Mouse (Mus musculus) left cerebral cortex, adult 18-20 months (tissue): Measurements from ENCODE around the gene Sprr4. TPM values are rescaled to one million over a fixed set of nuclear protein-coding genes. Genes with fewer than 3 reads are reported as not detected.
"Not testable (repeated sequence)": the region's sequence is repeated elsewhere in the genome, so short reads cannot be mapped to it uniquely, and the experiment has no call there.

Experiments
- DNase-seq, 2 experiments: peaks; one replicate each; pipeline ENCODE4 v3.0.0; 2021 to 2022; ENCODE audit warnings: low spot score in 2 of 2, mixed read lengths in 1 of 2
- long read RNA-seq, 2 experiments: library from polyadenylated mRNA; stranded (forward); transcript quantifications; one replicate each; pipeline ENCODE4 v2.0.0; 2021
- total RNA-seq, 2 experiments: library from RNA; stranded (reverse); gene quantifications; 2 replicates each; pipeline ENCODE4 v1.2.3; 2021

The Sprr4 gene
- not detected for total RNA-seq
- long read RNA-seq, experiment 1, result 0 reads
- long read RNA-seq, experiment 2, result 0 reads

DNA sequence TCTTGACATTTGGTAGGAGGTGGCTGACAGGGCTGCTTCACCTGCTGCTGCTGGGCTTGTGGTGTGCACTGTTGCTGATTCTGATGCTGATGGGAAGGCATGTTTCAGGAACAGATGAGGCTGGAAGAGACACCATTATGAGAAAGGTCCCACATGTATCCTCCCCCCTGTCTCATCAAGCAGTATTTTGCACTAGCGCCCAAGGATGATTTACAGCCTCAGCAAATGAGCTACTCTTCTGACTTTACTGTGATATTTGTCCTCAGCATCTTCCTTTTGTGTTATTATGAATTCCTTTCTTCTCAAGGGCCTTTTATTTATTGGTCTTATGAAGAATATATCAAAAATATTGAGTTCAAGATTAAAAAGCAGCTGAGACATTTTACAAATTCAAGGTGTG, at the start of gene Sprr4:
TSS of gene Sprr4 (minus strand) at position 101 of the 400 bp plus-strand sequence.
- no peak for DNase-seq

- DNase-seq, result no peak
Observed at GRCm38 (mm10) chr3:92534411-92534810, 34.1 kb upstream of the Sprr4 start, which contains the start of gene 2310046K23Rik. TSS of gene 2310046K23Rik (minus strand) at chr3:92534511.

- DNase-seq, result peak in 1 of 2 experiments; percentile 7
Observed at GRCm38 (mm10) chr3:92512325-92512724, 12.0 kb upstream of the Sprr4 start.

- DNase-seq, result peak; percentile 22 to 28
Observed at GRCm38 (mm10) chr3:92510786-92511185, 10.5 kb upstream of the Sprr4 start.

GRCm38 (mm10) chr3:92508185-92508584, 7.9 kb upstream of the Sprr4 start:
- DNase-seq, result no peak

- DNase-seq, result no peak
Observed at GRCm38 (mm10) chr3:92503528-92503927, 3.2 kb upstream of the Sprr4 start.

- DNase-seq, result not testable (repeated sequence)
Observed at GRCm38 (mm10) chr3:92490262-92490661, 10.0 kb downstream of the Sprr4 start.

- no peak for DNase-seq
Observed at GRCm38 (mm10) chr3:92486307-92486706, 14.0 kb downstream of the Sprr4 start.

DNA sequence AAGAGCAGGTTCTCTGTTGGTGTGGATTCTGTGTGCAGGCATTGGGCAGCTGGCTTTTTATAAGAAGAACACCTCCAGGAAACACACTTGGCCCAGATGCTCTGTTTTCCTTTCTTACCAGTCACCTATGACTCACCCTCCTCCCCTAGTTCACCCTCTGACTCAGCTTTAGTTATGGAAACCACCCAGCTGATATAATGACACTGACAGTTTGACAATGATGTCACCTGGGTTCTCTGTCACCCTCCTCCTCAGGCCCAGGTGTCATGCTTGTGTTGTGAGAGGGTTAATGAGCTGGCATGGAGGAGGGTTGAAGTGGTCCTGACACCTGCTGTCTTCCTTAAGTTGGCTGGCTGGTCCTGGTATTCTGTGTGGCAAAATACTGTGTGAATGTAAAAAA, 14.4 kb downstream of the Sprr4 start, which contains the start of gene Sprr1a:
TSS of gene Sprr1a (minus strand) at position 33 of the 400 bp plus-strand sequence.
- no peak for DNase-seq

DNA sequence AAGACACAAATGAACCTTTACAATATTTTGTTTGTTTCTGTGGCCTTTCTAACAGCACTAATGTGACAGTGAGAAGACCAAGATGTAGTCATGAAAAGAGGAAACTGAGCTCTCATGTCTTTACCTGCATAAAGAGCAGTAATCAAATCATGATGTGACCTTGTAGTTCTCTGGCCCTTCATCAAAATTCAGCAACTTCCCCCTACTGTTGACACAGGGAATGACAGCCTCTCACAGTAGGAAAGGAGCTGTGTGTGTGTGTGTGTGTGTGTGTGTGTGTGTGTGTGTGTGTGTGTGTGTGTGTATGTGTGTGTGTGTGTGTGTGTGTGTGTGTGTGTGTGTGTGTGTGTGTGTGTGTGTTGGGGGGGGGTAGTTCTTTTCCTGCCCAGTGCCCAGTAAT, 19.0 kb downstream of the Sprr4 start:
- DNase-seq, result not testable (repeated sequence)

GRCm38 (mm10) chr3:92470111-92470510, 30.2 kb downstream of the Sprr4 start:
- no peak for DNase-seq

DNA sequence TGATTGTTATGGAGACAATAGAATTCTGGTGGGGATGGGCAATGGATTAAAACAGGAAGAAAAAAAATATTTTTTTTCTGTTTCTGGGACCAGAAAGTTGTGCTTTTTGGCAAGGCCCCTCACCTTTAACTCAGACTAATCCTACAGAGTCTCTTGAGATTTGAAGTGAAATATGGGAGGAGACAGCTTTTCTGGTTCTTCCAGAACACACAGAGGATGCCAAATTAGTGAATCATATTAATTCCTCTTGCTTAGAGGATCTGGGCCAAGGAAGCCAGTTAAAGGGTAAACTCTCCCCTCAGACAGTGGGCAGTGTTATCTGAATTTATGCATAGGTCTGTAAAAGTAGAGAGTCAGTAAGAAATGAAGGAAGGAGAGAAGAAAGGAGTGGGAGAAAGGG, 32.9 kb downstream of the Sprr4 start:
- DNase-seq, result no peak

GRCm38 (mm10) chr3:92466576-92466975, 33.7 kb downstream of the Sprr4 start:
- no peak for DNase-seq

DNA sequence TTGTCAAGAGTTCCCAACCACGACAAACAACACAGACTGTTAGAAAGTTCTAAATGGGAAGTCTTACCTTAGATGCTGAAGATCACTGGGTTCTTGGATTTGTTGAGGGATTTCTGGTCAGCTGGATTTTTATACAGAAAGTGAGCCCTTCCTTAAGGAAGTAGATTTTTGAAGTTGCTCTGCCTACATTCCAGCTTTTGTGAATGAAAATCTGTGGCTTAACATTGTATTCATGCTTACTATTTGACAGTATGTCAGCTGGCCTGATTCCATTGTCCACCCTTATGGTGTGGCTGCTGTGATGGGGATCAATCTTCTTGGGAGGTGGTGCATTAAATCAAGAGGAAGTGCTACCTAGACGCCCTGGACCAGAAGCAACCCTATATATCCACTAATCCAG, 41.7 kb downstream of the Sprr4 start, which contains the start of gene Sprr3:
TSS of gene Sprr3 (minus strand) at position 101 of the 400 bp plus-strand sequence.
- DNase-seq, result no peak

DNA sequence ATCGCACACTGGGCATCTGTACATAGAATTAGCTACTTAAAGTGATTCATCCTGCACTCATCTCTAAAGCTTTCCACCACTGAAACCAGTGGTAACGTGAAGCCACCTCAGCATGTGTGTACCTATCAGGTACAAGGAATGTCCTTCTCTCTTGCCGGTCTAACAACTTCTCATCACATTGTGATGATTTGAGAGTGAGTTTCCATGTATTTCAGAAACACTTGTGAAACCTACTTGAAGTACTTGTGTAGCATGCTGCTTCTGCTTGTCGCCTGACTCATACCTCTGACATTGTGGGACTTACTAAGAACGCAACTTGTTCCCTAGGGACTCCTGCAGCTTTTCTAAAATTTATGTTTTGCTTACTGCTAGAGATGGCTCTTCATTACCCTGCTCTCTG, 45.1 kb downstream of the Sprr4 start:
- no peak for DNase-seq

Other genes starting within 250 kb of the Sprr4 start
- not detected for gene Sprr2a3, start 215.1 kb downstream of the Sprr4 start, total RNA-seq
- not detected for gene Sprr2b, start 183.9 kb downstream of the Sprr4 start, total RNA-seq
- gene Sprr2d, start 161.4 kb downstream of the Sprr4 start, total RNA-seq, result not detected
- not detected for gene Sprr2e, start 148.3 kb downstream of the Sprr4 start, total RNA-seq
- not detected for gene Sprr2f, start 135.3 kb downstream of the Sprr4 start, total RNA-seq
- gene Sprr2h, start 114.8 kb downstream of the Sprr4 start, total RNA-seq, result not detected
- not detected for gene Sprr2i, start 92.5 kb downstream of the Sprr4 start, total RNA-seq
- gene Sprr2j-ps, start 82.4 kb downstream of the Sprr4 start, total RNA-seq, result not detected
- gene Gm9774, start 71.1 kb downstream of the Sprr4 start, total RNA-seq, result 1 to 10 TPM; 2.3 to 2.9 TPM
- not detected for gene Sprr2k, start 67.9 kb downstream of the Sprr4 start, total RNA-seq
- not detected for gene Sprr1b, start 61.7 kb downstream of the Sprr4 start, total RNA-seq
- not detected for gene Sprr3, start 41.8 kb downstream of the Sprr4 start, total RNA-seq
- not detected for gene Sprr1a, start 14.6 kb downstream of the Sprr4 start, total RNA-seq
- not detected for gene 2310046K23Rik, start 34.0 kb upstream of the Sprr4 start, total RNA-seq
- not detected for gene Ivl, start 73.2 kb upstream of the Sprr4 start, total RNA-seq
- gene Smcp, start 88.5 kb upstream of the Sprr4 start, total RNA-seq, result not detected
- gene 2210017I01Rik, start 107.0 kb upstream of the Sprr4 start, total RNA-seq, result not detected
- not detected for gene Lce6a, start 121.2 kb upstream of the Sprr4 start, total RNA-seq
- not detected for gene Lce1a1, start 147.8 kb upstream of the Sprr4 start, total RNA-seq
- gene Lce1b, start 156.4 kb upstream of the Sprr4 start, total RNA-seq, result not detected
- not detected for gene Lce1a2, start 169.8 kb upstream of the Sprr4 start, total RNA-seq
- gene Lce1c, start 178.8 kb upstream of the Sprr4 start, total RNA-seq, result not detected
- gene Lce1d, start 186.7 kb upstream of the Sprr4 start, total RNA-seq, result not detected
- gene Lce1e, start 208.6 kb upstream of the Sprr4 start, total RNA-seq, result not detected
- gene Lce1f, start 219.9 kb upstream of the Sprr4 start, total RNA-seq, result not detected
- gene Gm38119, start 238.6 kb upstream of the Sprr4 start, total RNA-seq, result not detected